Mouse (Mus musculus): Measurements from ENCODE around the gene Gramd2. TPM values are rescaled to one million over a fixed set of nuclear protein-coding genes. Genes with fewer than 3 reads are reported as not detected.

Gene Gramd2
- 0.10 and 0.18 TPM in 2 replicates for polyA plus RNA-seq (2016; fragmentation: Nextera tagmentation; extraction: Ambion mirVana)

DNA sequence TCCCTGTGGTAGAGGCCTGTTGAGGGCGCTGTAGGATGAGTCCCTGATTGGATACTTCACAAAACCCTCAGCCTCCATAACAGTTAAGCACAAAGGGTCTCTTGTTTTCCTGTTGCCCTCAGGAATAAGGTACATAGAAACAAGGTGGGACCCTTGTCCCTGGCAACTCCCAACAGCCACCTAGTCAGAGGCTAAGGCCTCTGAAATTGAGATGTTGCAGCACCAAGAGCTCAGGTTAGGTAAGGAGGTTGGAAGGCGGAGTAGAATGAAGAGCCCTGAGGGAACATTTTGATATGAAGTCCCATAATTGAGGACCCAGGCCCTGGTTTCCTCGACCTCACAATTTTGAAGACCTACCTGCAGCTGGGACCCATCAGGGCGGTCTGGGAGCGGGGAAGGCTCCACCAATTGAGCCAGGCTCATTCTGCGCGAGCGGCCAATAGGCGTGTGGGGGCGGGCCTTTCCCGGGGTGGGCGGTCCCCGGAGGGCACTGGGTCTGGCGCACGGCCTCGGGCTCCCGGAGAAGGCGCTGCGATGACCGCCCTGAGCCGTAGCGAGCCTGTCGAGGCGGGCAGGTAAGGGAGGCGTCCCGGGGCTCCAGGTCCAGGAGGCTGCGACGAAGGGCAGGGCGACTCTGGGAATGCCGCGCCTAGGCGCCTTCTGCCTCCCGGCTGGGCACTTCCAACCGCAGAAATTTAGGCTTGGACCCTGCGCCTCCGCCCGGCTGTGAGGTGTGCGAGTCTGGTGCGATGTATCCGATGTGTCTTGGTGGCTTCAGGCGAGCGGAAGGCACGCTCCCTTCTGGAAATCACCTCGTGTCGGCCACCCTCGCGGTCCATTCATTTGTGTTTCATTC, at the start of gene Gramd2:
TSS of gene Gramd2 (plus strand) at position 467 of the 856 bp plus-strand sequence.
- Histone ChIP-seq H3K27ac (peak within 1 kb of the TSS; percentile 65), H3K36me3 (peaks cover 47% of the 10 kb centered on the region)
- 1% methylated on average over 47 of the region's 47 CpGs for WGBS

DNA sequence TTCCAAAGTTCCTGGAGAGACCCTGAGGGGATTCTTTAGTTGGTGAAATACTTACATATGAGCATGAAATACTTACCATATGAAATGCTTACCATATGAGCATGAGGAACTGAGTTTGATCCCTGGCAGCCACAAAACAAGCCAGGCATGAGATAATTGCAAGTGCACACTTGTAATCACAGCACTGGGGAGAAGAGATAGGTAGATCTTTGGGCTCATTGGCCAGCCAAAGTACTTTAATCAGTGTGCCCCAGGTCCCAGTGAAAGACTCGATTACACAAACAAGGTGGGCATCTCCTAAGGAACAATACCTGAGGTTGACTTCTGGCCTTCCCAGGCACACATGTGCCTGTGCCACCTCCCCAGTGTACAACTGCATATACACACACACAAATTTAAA, 41.6 kb upstream of the Gramd2 start:
- no peak for DNase-seq (ENCODE audit: low spot score)
- Histone ChIP-seq H3K4me1 (no peaks in the 10 kb centered on the region), H3K4me3 (no peak overlapping the region), H3K27ac (no peak overlapping the region), H3K9me3 (no peaks in the 10 kb centered on the region), H3K27me3 (ENCODE audit: insufficient read depth, poor library complexity, severe bottlenecking) (no peaks in the 10 kb centered on the region), H3K36me3 (peaks cover 70% of the 10 kb centered on the region)
- WGBS = 71% methylated on average over 1 of the region's 1 CpGs

More for the DNA sequence above, at the start of gene Gramd2:
- Histone ChIP-seq H3K4me1 (peaks cover 15% of the 10 kb centered on the region), H3K27me3 (ENCODE audit: insufficient read depth, poor library complexity, severe bottlenecking) (peaks cover 26% of the 10 kb centered on the region), H3K9me3 (no peaks in the 10 kb centered on the region), H3K4me3 (peak within 1 kb of the TSS; percentile 63)
- peak; percentile 95 for DNase-seq (ENCODE audit: low spot score)

DNA sequence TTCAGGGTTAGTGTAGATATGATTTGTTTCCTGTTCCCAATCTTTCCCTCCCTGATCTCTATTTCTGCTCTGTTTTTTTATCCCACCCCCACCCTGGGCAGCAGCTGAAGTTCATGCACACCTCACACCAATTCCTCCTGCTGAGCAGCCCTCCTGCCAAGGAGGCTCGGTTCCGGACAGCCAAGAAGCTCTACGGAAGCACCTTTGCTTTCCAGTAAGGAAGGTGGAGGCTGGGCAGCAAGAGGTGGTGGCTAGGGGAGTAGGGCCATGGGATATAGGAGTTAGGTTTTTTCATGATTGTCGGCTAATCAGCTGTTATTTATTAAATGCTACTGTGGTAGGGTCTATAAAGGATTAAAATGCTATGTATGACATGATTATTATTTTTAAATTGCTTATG, 40.0 kb upstream of the Gramd2 start:
- DNase-seq (ENCODE audit: low spot score) = no peak
- H3K9me3 ChIP-seq = no peaks in the 10 kb centered on the region
- H3K4me3 ChIP-seq = no peak overlapping the region
- H3K4me1 ChIP-seq = no peaks in the 10 kb centered on the region
- H3K27ac ChIP-seq = no peak overlapping the region
- WGBS = 85% methylated on average over 4 of the region's 4 CpGs
- H3K27me3 ChIP-seq (ENCODE audit: insufficient read depth, poor library complexity, severe bottlenecking) = no peaks in the 10 kb centered on the region
- peaks cover 54% of the 10 kb centered on the region for H3K36me3 ChIP-seq

DNA sequence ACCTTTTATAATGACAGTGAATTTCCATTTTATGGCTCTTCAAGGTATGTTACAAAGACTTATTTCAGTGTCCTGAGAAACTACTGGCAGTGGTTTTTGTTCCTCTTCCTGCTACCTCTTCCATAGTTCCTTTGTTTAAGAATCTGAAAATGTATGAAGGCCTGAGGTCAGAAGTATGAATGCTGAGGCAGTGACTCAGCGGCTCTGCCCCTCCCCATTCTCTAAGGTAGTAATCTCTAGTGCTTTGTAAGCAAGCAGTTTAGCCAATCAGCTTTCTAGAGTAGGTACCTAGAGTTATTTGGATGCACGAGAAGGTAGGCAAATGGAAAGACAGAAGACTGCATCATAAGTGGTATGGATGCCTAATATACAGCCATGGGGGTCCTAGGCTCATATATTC, 38.6 kb upstream of the Gramd2 start:
- peaks cover 40% of the 10 kb centered on the region for H3K36me3 ChIP-seq

DNA sequence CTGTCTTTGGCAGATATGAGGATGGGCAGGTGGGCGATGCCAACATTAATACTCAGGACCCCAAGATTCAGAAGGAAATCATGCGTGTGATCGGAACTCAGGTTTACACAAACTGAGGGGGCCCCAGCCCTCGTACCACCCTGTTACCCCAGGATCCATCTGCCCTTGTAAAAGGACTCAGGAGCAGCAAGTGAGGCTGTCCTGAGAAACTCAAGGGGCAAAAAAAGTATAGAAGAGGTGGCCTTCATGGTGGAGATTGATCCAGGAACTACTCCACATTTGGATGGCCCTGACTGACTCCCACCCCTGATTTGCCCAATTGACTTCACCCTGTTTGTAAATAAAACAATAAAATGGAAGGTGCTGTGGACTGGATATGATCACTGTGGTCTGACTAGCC, 30.0 kb upstream of the Gramd2 start:
- Histone ChIP-seq H3K27ac (no peak overlapping the region), H3K4me1 (no peaks in the 10 kb centered on the region), H3K4me3 (no peak overlapping the region), H3K36me3 (peaks cover 28% of the 10 kb centered on the region), H3K27me3 (ENCODE audit: insufficient read depth, poor library complexity, severe bottlenecking) (no peaks in the 10 kb centered on the region), H3K9me3 (no peaks in the 10 kb centered on the region)
- 90% methylated on average over 4 of the region's 4 CpGs for WGBS
- DNase-seq (ENCODE audit: low spot score) = no peak

More for the DNA sequence above, 38.6 kb upstream of the Gramd2 start:
- H3K27ac ChIP-seq = no peak overlapping the region
- H3K27me3 ChIP-seq (ENCODE audit: insufficient read depth, poor library complexity, severe bottlenecking) = no peaks in the 10 kb centered on the region
- WGBS = 83% methylated on average over 2 of the region's 2 CpGs
- DNase-seq (ENCODE audit: low spot score) = no peak
- no peak overlapping the region for H3K4me3 ChIP-seq
- H3K4me1 ChIP-seq = no peaks in the 10 kb centered on the region
- no peaks in the 10 kb centered on the region for H3K9me3 ChIP-seq

DNA sequence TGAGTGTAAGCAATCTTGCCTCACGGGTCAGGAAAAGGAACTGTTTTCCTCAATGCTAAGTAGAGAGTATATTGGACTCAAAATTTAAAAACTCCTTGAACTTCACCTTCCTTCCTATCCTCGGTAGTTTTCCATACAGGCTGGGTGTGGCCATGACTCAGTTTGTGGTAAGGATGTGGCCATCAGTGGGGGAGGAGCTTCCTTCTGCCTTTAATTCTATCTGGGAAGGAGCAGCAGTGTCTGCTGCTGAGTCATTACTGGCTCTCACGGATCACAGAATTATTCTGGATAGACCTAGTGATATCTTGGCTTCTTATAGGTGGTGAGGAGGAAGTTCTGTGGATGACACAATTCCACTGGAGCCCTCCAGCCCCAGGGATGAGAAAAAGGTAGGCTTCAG, 26.6 kb upstream of the Gramd2 start:
- 19% methylated on average over 3 of the region's 3 CpGs for WGBS
- no peak for DNase-seq (ENCODE audit: low spot score)
- H3K4me1 ChIP-seq = peaks cover 4% of the 10 kb centered on the region; the same call in 1 of the 2 replicates
- H3K36me3 ChIP-seq = peaks cover 33% of the 10 kb centered on the region
- H3K27ac ChIP-seq = no peak overlapping the region
- no peaks in the 10 kb centered on the region for H3K9me3 ChIP-seq
- H3K4me3 ChIP-seq = no peak overlapping the region
- no peaks in the 10 kb centered on the region for H3K27me3 ChIP-seq (ENCODE audit: insufficient read depth, poor library complexity, severe bottlenecking)

DNA sequence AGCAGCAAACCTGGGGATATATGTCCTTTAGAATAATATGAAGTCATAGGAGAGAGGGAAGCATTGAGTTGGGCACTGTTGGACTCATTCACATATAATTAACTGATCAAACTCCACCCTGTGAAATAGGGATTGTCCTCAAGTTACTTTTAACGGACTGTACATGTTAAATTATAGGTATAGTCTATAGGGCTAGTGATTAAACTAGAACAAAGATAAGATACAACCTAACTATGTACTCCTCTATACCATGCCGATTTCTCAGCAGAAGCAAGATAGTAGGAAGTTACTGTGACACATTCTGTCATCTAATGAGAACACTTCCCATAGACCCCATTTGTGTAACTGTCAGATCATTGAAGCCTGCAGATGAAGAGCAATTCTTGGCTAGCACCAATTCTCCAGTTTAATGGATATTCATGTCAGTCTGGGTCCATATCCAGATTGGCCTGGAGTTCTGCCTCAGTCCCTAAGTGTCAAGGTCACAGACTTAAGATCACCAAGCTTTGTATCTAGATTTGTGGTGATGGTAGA, 25.4 kb upstream of the Gramd2 start:
- no peak overlapping the region for H3K4me3 ChIP-seq
- peaks cover 23% of the 10 kb centered on the region for H3K36me3 ChIP-seq
- no peak overlapping the region for H3K27ac ChIP-seq
- DNase-seq (ENCODE audit: low spot score) = no peak
- 84% methylated on average over 2 of the region's 2 CpGs for WGBS
- H3K4me1 ChIP-seq = peaks cover 12% of the 10 kb centered on the region
- no peaks in the 10 kb centered on the region for H3K27me3 ChIP-seq (ENCODE audit: insufficient read depth, poor library complexity, severe bottlenecking)
- no peaks in the 10 kb centered on the region for H3K9me3 ChIP-seq

DNA sequence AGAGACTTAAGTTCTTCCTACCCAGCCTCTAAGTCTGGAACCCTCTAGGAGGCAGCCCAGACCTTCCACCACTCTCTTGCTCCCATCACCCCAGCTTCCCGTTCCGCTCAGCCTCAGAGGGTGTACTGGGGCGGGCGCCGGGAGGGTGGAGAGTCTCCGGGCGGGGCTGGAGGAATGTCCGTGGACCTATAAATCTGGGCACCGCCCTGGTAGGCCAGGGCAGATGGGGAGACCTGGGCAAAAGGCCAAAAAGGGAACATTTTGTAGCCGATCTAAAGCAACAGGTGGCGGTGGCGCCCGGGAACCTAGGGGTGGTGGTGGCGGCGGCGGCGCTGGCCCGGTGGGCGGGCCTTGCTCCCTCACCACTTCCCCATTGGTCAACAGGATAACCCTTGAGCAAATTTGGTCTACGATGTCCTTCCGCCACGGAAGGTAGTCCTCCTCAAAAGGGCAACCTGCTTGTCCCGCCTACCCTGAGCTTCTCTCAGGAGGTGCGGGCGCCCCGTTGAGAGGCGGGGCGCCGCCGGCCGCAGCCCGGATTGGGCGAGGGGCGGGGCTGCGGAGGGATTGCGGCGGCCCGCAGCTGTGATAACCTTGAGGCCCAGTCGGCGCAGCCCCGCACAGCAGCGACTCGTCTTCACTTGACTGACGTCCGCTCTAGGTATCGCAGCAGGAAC, 23.8 kb upstream of the Gramd2 start, which contains the start of gene Pkm:
TSS of gene Pkm (plus strand) at position 411 of the 677 bp plus-strand sequence.
- H3K27me3 ChIP-seq (ENCODE audit: insufficient read depth, poor library complexity, severe bottlenecking) = no peaks in the 10 kb centered on the region
- peaks cover 24% of the 10 kb centered on the region for H3K36me3 ChIP-seq
- peak within 1 kb of the TSS; percentile 97 for H3K27ac ChIP-seq
- no peaks in the 10 kb centered on the region for H3K9me3 ChIP-seq
- under 1% methylated on average over 46 of the region's 46 CpGs for WGBS
- H3K4me1 ChIP-seq = peaks cover 28% of the 10 kb centered on the region
- DNase-seq (ENCODE audit: low spot score) = peak; percentile 99
- H3K4me3 ChIP-seq = peak within 1 kb of the TSS; percentile 78

DNA sequence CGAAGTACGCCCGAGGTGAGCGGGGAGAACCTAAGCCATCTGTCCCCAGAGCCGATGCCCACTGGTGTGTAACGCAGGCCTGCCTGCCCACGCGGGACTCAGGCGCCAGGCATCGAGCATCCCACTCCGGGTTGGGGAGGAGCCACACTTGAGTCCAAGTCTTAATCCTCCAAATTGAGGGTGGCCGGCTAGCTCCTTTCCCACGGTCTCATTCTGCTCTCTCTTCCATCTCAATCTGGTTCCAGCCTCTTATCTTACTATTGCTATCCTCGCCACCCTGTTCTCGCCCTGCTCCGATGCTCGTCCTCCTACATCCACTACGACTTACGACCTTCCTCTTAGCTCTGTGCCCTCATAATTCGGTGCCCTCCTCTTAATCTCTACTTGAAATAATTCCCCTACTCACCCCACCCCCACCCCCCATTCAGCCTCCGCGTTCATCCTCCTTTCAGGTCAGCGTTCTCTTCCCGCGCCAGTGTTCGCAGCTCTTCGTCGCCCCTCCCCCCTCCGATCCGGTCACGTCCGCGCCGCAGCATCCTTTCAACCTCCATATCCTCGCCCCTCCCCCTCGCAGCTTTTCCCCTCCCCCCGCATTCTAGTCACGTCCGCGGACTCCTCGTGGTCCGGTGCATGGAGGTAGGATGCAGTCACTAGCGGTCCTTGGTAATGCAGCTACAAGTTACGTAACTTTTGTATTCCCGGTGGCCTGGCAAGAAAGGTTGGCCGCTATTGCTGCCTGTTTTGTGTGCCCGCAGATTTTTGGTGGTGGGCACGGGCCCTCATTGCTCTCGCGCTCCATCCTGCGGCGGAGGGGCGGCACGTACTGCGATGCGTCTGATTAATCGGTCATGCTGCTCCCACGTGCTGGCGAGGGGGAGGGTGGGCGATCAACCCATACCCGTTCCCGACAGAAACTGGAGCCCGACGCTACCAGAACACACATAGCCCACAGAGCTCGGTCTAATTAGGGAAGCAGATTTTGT, 23.0 kb upstream of the Gramd2 start:
- WGBS = under 1% methylated on average over 65 of the region's 65 CpGs
- Histone ChIP-seq H3K27me3 (ENCODE audit: insufficient read depth, poor library complexity, severe bottlenecking) (no peaks in the 10 kb centered on the region), H3K9me3 (no peaks in the 10 kb centered on the region), H3K27ac (peak overlapping the region; percentile 97), H3K4me1 (peaks cover 36% of the 10 kb centered on the region), H3K4me3 (peak overlapping the region; percentile 78), H3K36me3 (peaks cover 29% of the 10 kb centered on the region)
- DNase-seq (ENCODE audit: low spot score) = peak; percentile 95

DNA sequence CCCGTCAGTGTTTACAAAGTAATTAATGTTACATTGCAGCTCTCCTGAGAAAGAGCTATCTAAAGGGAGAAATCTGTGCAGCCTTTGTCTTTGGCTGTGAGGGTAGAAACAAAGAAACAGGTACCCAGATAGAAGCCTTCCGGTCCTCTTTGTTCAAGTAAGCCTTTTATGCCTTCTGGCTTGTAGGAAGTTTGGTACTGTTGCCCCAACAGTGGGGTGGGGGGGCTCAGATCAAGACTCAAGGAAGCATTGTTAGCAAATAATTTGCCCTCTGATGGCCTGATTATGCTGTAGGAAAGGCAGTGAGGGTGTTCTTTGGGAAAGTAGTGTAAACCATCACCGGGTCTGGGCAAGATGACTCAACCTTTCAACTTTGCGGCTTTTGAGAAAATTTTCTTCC, 21.8 kb upstream of the Gramd2 start:
- 8% methylated on average over 4 of the region's 4 CpGs for WGBS
- peaks cover 41% of the 10 kb centered on the region for H3K36me3 ChIP-seq
- no peak for DNase-seq (ENCODE audit: low spot score)

DNA sequence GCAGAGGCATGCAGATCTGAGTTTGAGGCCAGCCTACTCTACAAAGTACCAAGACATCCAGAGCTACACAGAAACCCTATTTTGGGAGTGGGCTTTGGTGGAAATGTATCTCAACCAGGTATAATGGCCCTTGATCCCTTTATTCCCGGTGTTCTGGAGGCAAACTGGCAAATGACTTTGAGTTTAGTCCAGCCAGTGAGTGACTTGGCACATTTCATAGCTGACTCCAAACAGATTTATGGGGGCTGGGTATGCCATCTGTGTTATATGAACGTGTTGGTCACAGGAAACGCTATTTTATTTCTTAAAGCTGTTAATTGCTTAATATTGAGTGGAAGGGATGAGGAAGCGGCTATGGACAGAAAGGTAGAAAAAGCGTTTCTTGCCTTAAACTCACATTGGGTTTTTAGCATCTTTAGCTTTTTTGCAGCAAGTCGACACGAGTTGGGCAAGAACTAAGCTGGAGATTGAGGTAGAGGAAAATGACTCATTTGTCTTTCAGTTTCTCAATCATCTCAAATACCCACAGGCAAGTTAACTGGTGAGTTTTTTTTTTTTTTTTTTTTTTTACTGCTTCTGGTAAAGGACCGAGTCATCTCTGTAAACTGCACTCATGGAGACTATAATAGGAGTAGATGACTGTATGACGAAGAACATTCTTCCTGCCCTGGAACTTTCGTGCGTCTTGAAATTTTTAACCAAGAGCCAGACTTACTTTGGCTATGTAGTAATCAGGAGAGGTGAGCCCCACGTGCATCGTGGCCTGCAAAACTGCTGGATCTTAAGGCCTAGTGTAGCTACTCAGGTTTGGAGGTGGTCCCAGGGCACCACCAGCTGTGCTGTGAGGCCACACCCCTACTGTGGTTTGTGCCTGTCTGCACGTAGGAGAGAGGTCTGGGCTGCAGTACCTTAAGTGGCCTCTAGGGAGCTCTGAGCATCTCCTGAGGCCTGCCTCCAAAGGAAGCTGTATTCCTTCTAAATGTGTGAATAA, 20.6 kb upstream of the Gramd2 start:
- Histone ChIP-seq H3K4me1 (peaks cover 60% of the 10 kb centered on the region), H3K4me3 (peak overlapping the region; percentile 78), H3K27me3 (ENCODE audit: insufficient read depth, poor library complexity, severe bottlenecking) (no peaks in the 10 kb centered on the region), H3K9me3 (no peaks in the 10 kb centered on the region), H3K36me3 (peaks cover 53% of the 10 kb centered on the region), H3K27ac (peak overlapping the region; percentile 97)
- 30% methylated on average over 14 of the region's 14 CpGs for WGBS
- DNase-seq (ENCODE audit: low spot score) = peak; percentile 95

More for the DNA sequence above, 21.8 kb upstream of the Gramd2 start:
- H3K27ac ChIP-seq = peak overlapping the region; percentile 97
- peaks cover 49% of the 10 kb centered on the region for H3K4me1 ChIP-seq
- H3K27me3 ChIP-seq (ENCODE audit: insufficient read depth, poor library complexity, severe bottlenecking) = no peaks in the 10 kb centered on the region
- peak overlapping the region; percentile 78 for H3K4me3 ChIP-seq
- no peaks in the 10 kb centered on the region for H3K9me3 ChIP-seq
